Mouse (Mus musculus) liver, adult 2 months (tissue): ENCODE data around the gene Rara. TPM values are rescaled to one million over a fixed set of nuclear protein-coding genes. Genes with fewer than 3 reads are reported as not detected.
A peak's percentile ranks its signal among the peaks of the same experiment; 100 is the strongest.

Experiments used
- DNase-seq: peaks from one replicate; pipeline ENCODE4 v3.0.0-alpha.2; 2011; ENCODE audit warnings: low read depth, low spot score; ENCODE audit errors: extremely low read depth
- H3K27ac ChIP-seq: fragments of 200-500 bp; replicated peaks from 2 replicates; pipeline ENCODE4 v1.5.1; 2012; ENCODE audit warnings: low read depth, mild to moderate bottlenecking, control low read depth, inconsistent platforms, low read length; ENCODE audit not compliant: insufficient read depth
- H3K27me3 ChIP-seq: fragments of 200-500 bp; 2 replicates; pipeline ENCODE4 v1.6.1; 2012; ENCODE audit warnings: mild to moderate bottlenecking, moderate library complexity, low read length, inconsistent platforms; ENCODE audit not compliant: control insufficient read depth, insufficient read depth
- H3K36me3 ChIP-seq: fragments of 200-500 bp; 2 replicates; pipeline ENCODE4 v1.6.1; 2012; ENCODE audit warnings: low read length, inconsistent platforms; ENCODE audit not compliant: control insufficient read depth, insufficient read depth
- H3K4me1 ChIP-seq: fragments of 200-500 bp; 2 replicates; pipeline ENCODE4 v1.6.1; 2011; ENCODE audit warnings: low read length; ENCODE audit not compliant: control insufficient read depth, insufficient read depth
- H3K4me3 ChIP-seq: fragments of 200-500 bp; 2 replicates; pipeline ENCODE4 v1.5.1; 2011; ENCODE audit warnings: low read depth, mild to moderate bottlenecking, control low read depth, low read length, moderate library complexity; ENCODE audit not compliant: insufficient read depth
- H3K79me2 ChIP-seq: fragments of 200-500 bp; 2 replicates; pipeline ENCODE4 v1.6.1; 2012; ENCODE audit warnings: inconsistent platforms, mild to moderate bottlenecking, low read length, moderate library complexity; ENCODE audit not compliant: control insufficient read depth, insufficient read depth
- H3K9ac ChIP-seq: fragments of 200-500 bp; 2 replicates; pipeline ENCODE4 v1.6.1; 2012; ENCODE audit warnings: low read depth, mild to moderate bottlenecking, control low read depth, inconsistent platforms, low read length
- CTCF ChIP-seq: fragments of 200-500 bp; IDR thresholded peaks from 2 replicates; pipeline ENCODE4 v1.5.1; 2011; ENCODE audit warnings: low read depth, low read length, control low read depth
- POLR2A ChIP-seq: fragments of 200-500 bp; IDR thresholded peaks from 2 replicates; pipeline ENCODE4 v1.6.1; 2011; ENCODE audit warnings: low read length, control low read depth; ENCODE audit not compliant: insufficient read depth; ENCODE audit errors: extremely low read depth
- WGBS: fragments of 180-500 bp; shearing (Covaris S2); methylation state at CpG from one replicate; pipeline ENCODE4 v1.1.7; 2018; 5-methylcytosine and 5-hydroxymethylcytosine counted together
- polyA plus RNA-seq: library from polyadenylated mRNA; depleted of rRNA; stranded (reverse); fragments of >200 nt; gene quantifications from 2 replicates; pipeline ENCODE4 v1.2.3, GENCODE M21; 2012
- total RNA-seq: library from RNA; depleted of rRNA; stranded (reverse); fragments of >200 nt; gene quantifications from 2 replicates; pipeline ENCODE4 v1.2.3, GENCODE M21; 2014

Rara gene
- total and polyA plus RNA-seq, 2 experiments = 3.7 to 14.1 TPM

DNA sequence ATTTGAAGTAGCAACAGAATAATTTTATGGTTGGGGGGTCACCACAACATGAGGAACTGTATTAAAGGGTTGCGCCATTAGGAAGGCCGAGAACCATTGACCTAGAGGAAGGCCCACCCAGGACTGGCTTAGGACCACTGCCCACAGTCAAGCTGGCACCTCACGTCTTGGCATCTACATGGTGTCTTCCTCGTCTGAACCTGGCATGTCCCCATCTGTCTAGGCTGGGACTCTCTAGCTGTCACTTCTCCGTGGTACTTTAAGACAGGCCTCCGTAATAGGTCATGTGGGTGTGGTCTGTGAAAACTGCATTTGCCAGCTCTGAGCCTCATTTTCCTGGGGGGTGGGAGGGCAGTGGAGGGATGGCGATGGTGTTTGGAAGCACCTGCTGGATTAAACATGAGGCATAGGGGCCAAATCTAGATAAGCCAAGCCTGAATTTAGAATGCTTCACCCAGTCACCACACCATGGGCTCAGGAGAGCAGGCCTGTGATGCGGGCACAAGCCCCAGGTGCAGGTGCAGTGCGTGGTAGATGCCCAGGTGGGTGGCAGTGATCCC lies 45.3 kb downstream of the Rara start:
- Histone ChIP-seq H3K79me2 (no peaks in the 10 kb centered on the region), H3K27me3 (no peaks in the 10 kb centered on the region), H3K4me3 (no peak overlapping the region), H3K27ac (no peak overlapping the region), H3K4me1 (peaks cover 11% of the 10 kb centered on the region), H3K9ac (no peak overlapping the region), H3K36me3 (peaks cover 9% of the 10 kb centered on the region; the same call in 1 of the 2 replicates)
- WGBS = 90% methylated on average over 9 of the region's 9 CpGs
- TF ChIP-seq CTCF (no peak), POLR2A (no peak)
- DNase-seq = no peak

DNA sequence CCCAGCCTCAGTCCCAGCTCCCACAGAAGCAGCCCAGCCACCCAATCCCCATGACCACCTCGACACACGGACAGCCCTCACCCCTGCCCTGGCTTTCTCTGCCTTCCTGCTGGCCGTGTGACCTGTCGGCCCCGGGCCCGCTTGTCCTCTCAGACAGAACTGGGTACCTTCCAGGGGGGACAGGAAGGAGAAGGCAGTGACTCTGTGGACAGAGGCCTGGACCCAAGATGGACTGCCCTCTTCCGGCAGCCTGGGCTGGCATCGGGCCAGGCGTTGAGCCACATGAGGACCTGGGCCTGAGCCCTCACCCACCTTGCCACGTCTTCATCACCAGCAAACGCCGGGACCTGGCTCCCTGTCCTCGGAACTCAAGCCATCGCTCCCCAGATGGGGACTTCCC lies 46.0 kb downstream of the Rara start:
- Histone ChIP-seq H3K36me3 (peaks cover 8% of the 10 kb centered on the region; the same call in 1 of the 2 replicates), H3K4me1 (peaks cover 11% of the 10 kb centered on the region), H3K9ac (no peak overlapping the region), H3K27me3 (no peaks in the 10 kb centered on the region), H3K27ac (no peak overlapping the region), H3K79me2 (no peaks in the 10 kb centered on the region), H3K4me3 (no peak overlapping the region)
- TF ChIP-seq POLR2A (no peak), CTCF (peak; percentile 37; the same call in 1 of the 2 replicates)
- DNase-seq = no peak
- WGBS = 65% methylated on average over 14 of the region's 14 CpGs

DNA sequence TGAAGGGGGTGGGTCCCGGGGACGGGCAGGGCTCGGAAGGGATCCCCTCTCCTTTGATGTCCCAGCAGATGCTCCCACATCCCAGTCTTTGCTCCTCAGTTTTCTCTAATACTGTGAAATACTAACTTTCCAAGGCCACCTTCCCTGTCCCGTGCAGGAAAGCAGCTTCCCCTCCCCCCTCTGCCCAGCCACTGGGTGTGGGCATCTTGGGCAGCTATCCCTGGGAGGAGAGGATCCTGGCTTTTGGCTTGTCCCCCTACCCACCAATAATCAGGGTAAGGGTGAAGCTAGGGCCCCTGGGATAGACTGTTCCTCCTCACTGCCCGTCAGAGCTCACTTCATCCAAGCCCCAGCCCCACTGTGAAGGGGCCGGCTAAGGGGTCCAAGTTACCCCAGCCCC lies 46.6 kb downstream of the Rara start:
- DNase-seq = no peak
- Histone ChIP-seq H3K4me3 (no peak overlapping the region), H3K36me3 (peaks cover 8% of the 10 kb centered on the region; the same call in 1 of the 2 replicates), H3K79me2 (no peaks in the 10 kb centered on the region), H3K27me3 (no peaks in the 10 kb centered on the region), H3K4me1 (peaks cover 11% of the 10 kb centered on the region), H3K9ac (no peak overlapping the region), H3K27ac (no peak overlapping the region)
- 87% methylated on average over 6 of the region's 6 CpGs for WGBS
- TF ChIP-seq CTCF (no peak), POLR2A (no peak)

DNA sequence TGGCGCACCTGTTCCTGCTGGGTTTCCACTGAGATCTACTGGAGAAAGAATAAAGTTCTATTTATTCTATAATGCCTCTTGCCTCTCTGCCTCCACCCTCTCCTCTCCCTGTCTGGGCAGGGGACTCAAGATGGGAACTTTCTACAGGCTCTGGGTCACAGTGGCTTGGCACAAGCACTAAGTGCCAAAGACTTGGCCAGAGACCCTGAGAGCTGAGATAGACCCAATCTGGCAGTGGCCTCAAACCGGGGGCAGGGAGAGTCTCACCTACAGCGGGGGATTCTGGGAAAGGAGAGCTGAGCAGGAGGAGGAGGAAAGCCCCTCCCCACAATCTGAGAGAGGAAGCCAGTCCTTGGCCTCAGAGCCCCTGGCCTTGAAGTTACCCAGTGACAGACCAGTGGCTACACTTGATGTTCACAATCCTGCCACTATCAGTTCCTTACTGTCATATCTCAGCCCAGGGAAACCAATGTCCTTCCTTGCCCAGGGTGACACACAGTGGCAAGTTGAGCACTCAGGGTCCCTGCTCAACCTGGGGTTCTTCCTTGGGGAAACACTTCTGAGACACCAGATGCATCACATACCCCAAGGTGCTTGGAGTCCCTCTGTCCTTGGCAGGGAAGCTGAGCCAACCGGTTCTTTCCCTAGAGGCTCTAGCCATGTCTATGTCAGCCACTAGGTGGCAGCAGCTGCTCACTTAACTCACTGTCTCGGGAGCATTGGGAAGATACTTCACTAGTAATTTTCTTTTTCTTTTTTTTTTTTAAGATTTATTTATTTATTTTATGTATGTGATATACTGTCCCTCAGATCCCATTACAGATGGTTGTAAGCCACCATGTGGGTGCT lies 47.5 kb downstream of the Rara start:
- 51% methylated on average over 5 of the region's 5 CpGs for WGBS
- H3K79me2 ChIP-seq = no peaks in the 10 kb centered on the region
- no peak overlapping the region for H3K4me3 ChIP-seq
- H3K4me1 ChIP-seq = peaks cover 6% of the 10 kb centered on the region
- H3K27me3 ChIP-seq = no peaks in the 10 kb centered on the region
- H3K27ac ChIP-seq = no peak overlapping the region
- H3K36me3 ChIP-seq = peaks cover 8% of the 10 kb centered on the region; the same call in 1 of the 2 replicates
- no peak overlapping the region for H3K9ac ChIP-seq
- DNase-seq = peak; percentile 42
- TF ChIP-seq CTCF = peak; percentile 83
- TF ChIP-seq POLR2A = no peak

DNA sequence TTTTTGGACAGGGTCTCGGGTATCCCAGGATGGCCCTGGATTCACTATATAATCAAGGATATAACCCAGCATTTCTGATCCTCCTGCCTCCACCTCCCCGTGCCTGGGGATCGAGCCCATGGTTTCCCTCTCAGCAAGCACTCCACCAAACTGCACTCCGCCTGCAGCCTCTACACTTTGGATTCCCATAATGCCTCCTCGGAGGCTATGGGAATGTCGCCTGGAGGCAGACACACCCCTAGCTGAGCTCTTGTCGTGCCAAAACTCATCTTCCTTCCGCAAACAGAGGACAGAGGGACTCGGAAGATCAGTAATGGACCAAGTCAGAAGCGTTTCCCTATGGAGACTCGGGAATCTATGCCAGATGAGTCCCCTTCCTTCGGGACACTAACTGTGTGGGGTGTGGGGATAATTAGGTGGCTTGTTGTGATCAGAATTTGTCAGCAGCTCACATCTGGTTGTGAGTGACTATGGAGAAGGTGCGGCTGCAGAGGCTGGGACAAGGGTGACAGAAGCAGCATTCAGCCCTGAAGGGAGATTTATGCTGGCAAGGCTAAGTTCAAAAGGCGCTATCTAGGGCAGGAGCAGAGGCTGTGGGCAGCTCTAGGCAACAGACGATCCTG lies 51.0 kb downstream of the Rara start:
- 0 out of 2 replicates have a peak, but pooled peaks cover 2% of the 10 kb centered on the region for H3K4me1 ChIP-seq
- DNase-seq = no peak
- WGBS = 70% methylated on average over 15 of the region's 15 CpGs
- H3K27ac ChIP-seq = no peak overlapping the region
- H3K79me2 ChIP-seq = no peaks in the 10 kb centered on the region
- no peaks in the 10 kb centered on the region; the same call in 1 of the 2 replicates for H3K36me3 ChIP-seq
- TF ChIP-seq CTCF = no peak
- TF ChIP-seq POLR2A = no peak
- H3K9ac ChIP-seq = no peak overlapping the region
- 0 out of 2 replicates have a peak, but pooled peaks cover 4% of the 10 kb centered on the region for H3K27me3 ChIP-seq
- H3K4me3 ChIP-seq = no peak overlapping the region
